Mouse (Mus musculus) forebrain, embryonic 11.5 days (tissue): ENCODE measurements around the gene Lhb. TPM values are rescaled to one million over a fixed set of nuclear protein-coding genes. Genes with fewer than 3 reads are reported as not detected.

ENCODE experiments used
- ATAC-seq: fragments of 200-750 bp; cut with Nextera tagmentation; replicated peaks from 2 replicates; pipeline ENCODE4 v1.8.0; 2017; ENCODE audit warnings: moderate TSS enrichment; ENCODE audit not compliant: low FRiP score
- DNase-seq: peaks from one replicate; pipeline ENCODE4 v3.0.0-alpha.2; 2017; ENCODE audit warnings: low spot score
- H3K27ac ChIP-seq: fragments of 300-500 bp; sonication (generic); 2 replicates; pipeline ENCODE4 v1.5.1; 2014; ENCODE audit warnings: low read depth, low read length
- H3K27me3 ChIP-seq: fragments of 300-500 bp; sonication (generic); 2 replicates; pipeline ENCODE4 v1.6.1; 2014; ENCODE audit warnings: mild to moderate bottlenecking, low read length, mixed read lengths; ENCODE audit not compliant: control insufficient read depth, insufficient read depth
- H3K36me3 ChIP-seq: fragments of 300-500 bp; sonication (generic); 2 replicates; pipeline ENCODE4 v1.6.1; 2014; ENCODE audit warnings: mild to moderate bottlenecking, low read length, moderate library complexity, mixed read lengths; ENCODE audit not compliant: control insufficient read depth, insufficient read depth
- H3K4me1 ChIP-seq: fragments of 300-500 bp; sonication (generic); replicated peaks from 2 replicates; pipeline ENCODE4 v1.6.1; 2014; ENCODE audit warnings: low read length, mixed read lengths; ENCODE audit not compliant: control insufficient read depth, insufficient read depth
- H3K4me2 ChIP-seq: fragments of 300-500 bp; sonication (generic); 2 replicates; pipeline ENCODE4 v1.6.1; 2014; ENCODE audit warnings: low read depth, mild to moderate bottlenecking, low read length, moderate library complexity, mixed read lengths; ENCODE audit not compliant: severe bottlenecking
- H3K4me3 ChIP-seq: fragments of 300-500 bp; sonication (generic); 2 replicates; pipeline ENCODE4 v1.5.1; 2014; ENCODE audit warnings: low read depth, low read length
- H3K9ac ChIP-seq: fragments of 300-500 bp; sonication (generic); 2 replicates; pipeline ENCODE4 v1.6.1; 2014; ENCODE audit warnings: low read length
- H3K9me3 ChIP-seq: fragments of 300-500 bp; sonication (generic); 2 replicates; pipeline ENCODE4 v1.6.1; 2016; ENCODE audit warnings: low read length, mixed read lengths; ENCODE audit not compliant: control insufficient read depth
- WGBS: fragments of 180-500 bp; shearing (Covaris S2); extraction: QIAGEN DNeasy Blood & Tissue Kit; methylation state at CpG from one replicate; pipeline ENCODE4 v1.1.7; 2014; 5-methylcytosine and 5-hydroxymethylcytosine counted together
- microRNA-seq: library from miRNA; unstranded; fragments of <30 nt; microRNA quantifications from one replicate; pipeline ENCODE4, GENCODE M21; 2016; ENCODE audit not compliant: insufficient number of aligned reads
- polyA plus RNA-seq: library from polyadenylated mRNA; unstranded; fragments of >200 nt; fragmentation: Nextera tagmentation; extraction: Ambion mirVana; gene quantifications from 2 replicates; pipeline ENCODE4 v1.2.1, GENCODE M21; 2014

Lhb gene
- polyA plus RNA-seq, 1 experiment from 2014 or later: not detected

DNA sequence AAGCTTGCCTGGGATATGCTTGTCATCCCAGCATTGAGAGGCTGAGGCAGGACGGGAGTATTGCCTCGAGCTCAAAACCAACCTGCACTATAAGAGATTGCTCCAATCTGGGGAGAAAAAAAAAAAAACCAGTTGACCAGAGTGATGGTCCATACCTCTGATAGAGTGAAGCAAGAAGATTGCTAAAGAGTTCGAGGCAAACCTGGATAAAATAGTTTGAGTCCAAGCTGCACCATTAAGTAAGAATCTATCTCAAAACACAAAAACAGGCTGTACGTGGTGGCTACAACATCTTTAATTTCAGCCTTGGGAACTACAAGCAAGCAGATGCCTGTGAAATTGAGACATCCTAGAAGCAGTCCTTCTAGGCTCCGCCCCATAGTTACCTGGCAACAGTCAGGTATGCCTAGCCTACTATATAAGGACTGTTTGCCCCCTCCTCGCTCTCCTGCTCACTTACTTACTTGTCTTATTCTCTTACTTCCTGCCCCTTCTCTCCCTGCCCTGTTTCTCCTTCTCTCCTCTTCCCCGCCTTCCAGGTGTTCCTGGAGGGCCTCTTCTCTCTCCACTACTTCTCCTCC, 46.6 kb downstream of the Lhb start:
- Histone ChIP-seq H3K27ac (no peak overlapping the region), H3K4me1 (peaks cover 7% of the 10 kb centered on the region), H3K4me3 (peak overlapping the region; percentile 85), H3K9ac (peak overlapping the region; percentile 52), H3K9me3 (no peaks in the 10 kb centered on the region), H3K36me3 (peaks cover 7% of the 10 kb centered on the region; the same call in 1 of the 2 replicates), H3K27me3 (no peaks in the 10 kb centered on the region), H3K4me2 (peak overlapping the region; percentile 84; the same call in 1 of the 2 replicates)
- DNase-seq (no peak), ATAC-seq (no peak)
- 36% methylated on average over 7 of the region's 7 CpGs for WGBS

DNA sequence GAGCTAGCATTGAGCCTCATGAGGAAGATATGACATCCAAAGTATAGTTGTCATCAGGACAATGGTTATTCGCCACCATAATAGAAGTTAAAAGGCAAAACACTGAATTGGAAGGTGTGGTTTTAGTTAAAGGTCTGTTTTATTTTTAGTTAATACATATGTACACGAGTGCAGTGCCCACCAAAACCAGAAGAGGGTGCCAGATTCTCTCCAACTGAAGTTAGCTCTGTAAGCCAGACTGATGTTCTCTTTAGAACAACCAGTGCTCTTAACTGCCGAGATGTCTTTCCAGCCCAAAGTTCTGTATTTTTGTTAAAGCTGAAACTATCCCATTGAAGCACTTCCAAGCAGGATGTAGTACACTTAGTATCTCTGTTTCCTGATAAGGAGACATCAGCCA, 50.2 kb downstream of the Lhb start:
- Histone ChIP-seq H3K27ac (no peak overlapping the region), H3K4me3 (no peak overlapping the region), H3K9me3 (no peaks in the 10 kb centered on the region), H3K36me3 (no peaks in the 10 kb centered on the region), H3K27me3 (no peaks in the 10 kb centered on the region), H3K4me2 (no peak overlapping the region), H3K9ac (no peak overlapping the region), H3K4me1 (peaks cover 4% of the 10 kb centered on the region)
- peak; percentile 73 for DNase-seq
- no peak for ATAC-seq
- 10% methylated on average over 3 of the region's 3 CpGs for WGBS

Small RNAs within 50 kb of the gene (microRNA-seq; reads per million reads assigned to microRNA genes)
- not detected for gene Gm22133

Other genes with a start within 250 kb of the Lhb start
- gene Gfy, start 241.3 kb upstream of the Lhb start, polyA plus RNA-seq: 0.13 and 0.33 TPM in 2 replicates
- not detected in 2 replicates for gene Pth2, start 239.8 kb upstream of the Lhb start, polyA plus RNA-seq
- 0.83 and 0.90 TPM in 2 replicates for gene Ccdc155, start 215.9 kb upstream of the Lhb start, polyA plus RNA-seq
- gene Dkkl1, start 208.7 kb upstream of the Lhb start, polyA plus RNA-seq: 0.48 TPM in 1 of 2 replicates, not detected in the other
- gene Tead2, start 205.1 kb upstream of the Lhb start, polyA plus RNA-seq: 297 and 318 TPM in 2 replicates
- gene Cd37, start 181.7 kb upstream of the Lhb start, polyA plus RNA-seq: 0.60 and 1.1 TPM in 2 replicates
- gene Slc6a16, start 179.7 kb upstream of the Lhb start, polyA plus RNA-seq: 0.36 TPM in 1 of 2 replicates, not detected in the other
- not detected in 2 replicates for gene Slc6a21, start 143.3 kb upstream of the Lhb start, polyA plus RNA-seq
- gene Trpm4, start 87.0 kb upstream of the Lhb start, polyA plus RNA-seq: 5.6 and 6.8 TPM in 2 replicates
- not detected in 2 replicates for gene Hrc, start 85.5 kb upstream of the Lhb start, polyA plus RNA-seq
- 11.6 and 13.0 TPM in 2 replicates for gene Ppfia3, start 53.8 kb upstream of the Lhb start, polyA plus RNA-seq
- 0.48 and 1.5 TPM in 2 replicates for gene Lin7b, start 50.2 kb upstream of the Lhb start, polyA plus RNA-seq
- 79.8 and 87.9 TPM in 2 replicates for gene Snrnp70, start 25.1 kb upstream of the Lhb start, polyA plus RNA-seq
- gene Kcna7, start 15.2 kb upstream of the Lhb start, polyA plus RNA-seq: not detected in 2 replicates
- 0.33 and 0.67 TPM in 2 replicates for gene Ntf5, start 7.1 kb upstream of the Lhb start, polyA plus RNA-seq
- gene Gys1, start 14.0 kb downstream of the Lhb start, polyA plus RNA-seq: 37.0 and 37.6 TPM in 2 replicates
- 175 and 183 TPM in 2 replicates for gene Ruvbl2, start 17.3 kb downstream of the Lhb start, polyA plus RNA-seq
- gene Ftl1, start 39.1 kb downstream of the Lhb start, polyA plus RNA-seq: 4,947 and 5,145 TPM in 2 replicates
- gene Bax, start 46.1 kb downstream of the Lhb start, polyA plus RNA-seq: 192 and 202 TPM in 2 replicates
- gene Tulp2, start 61.1 kb downstream of the Lhb start, polyA plus RNA-seq: 0.13 and 0.29 TPM in 2 replicates
- gene Gm45808, start 66.0 kb downstream of the Lhb start, polyA plus RNA-seq: not detected in 2 replicates
- gene Dhdh, start 68.0 kb downstream of the Lhb start, polyA plus RNA-seq: 4.3 and 4.6 TPM in 2 replicates
- gene Nucb1, start 89.6 kb downstream of the Lhb start, polyA plus RNA-seq: 90.4 and 109 TPM in 2 replicates
- 17.4 and 17.8 TPM in 2 replicates for gene Ppp1r15a, start 105.4 kb downstream of the Lhb start, polyA plus RNA-seq
- 0.80 and 1.5 TPM in 2 replicates for gene Plekha4, start 105.5 kb downstream of the Lhb start, polyA plus RNA-seq
- gene Hsd17b14, start 134.1 kb downstream of the Lhb start, polyA plus RNA-seq: 0.25 and 1.2 TPM in 2 replicates
- 24.8 and 25.7 TPM in 2 replicates for gene Bcat2, start 149.3 kb downstream of the Lhb start, polyA plus RNA-seq
- not detected in 2 replicates for gene Fgf21, start 194.7 kb downstream of the Lhb start, polyA plus RNA-seq
- not detected in 2 replicates for gene Fut1, start 196.5 kb downstream of the Lhb start, polyA plus RNA-seq
- gene Izumo1, start 201.0 kb downstream of the Lhb start, polyA plus RNA-seq: not detected in 2 replicates
- 6.5 and 7.3 TPM in 2 replicates for gene Rasip1, start 206.7 kb downstream of the Lhb start, polyA plus RNA-seq
- gene Mamstr, start 219.2 kb downstream of the Lhb start, polyA plus RNA-seq: 1.7 and 3.3 TPM in 2 replicates
- gene Fut2, start 245.6 kb downstream of the Lhb start, polyA plus RNA-seq: 0.15 TPM in 1 of 2 replicates, not detected in the other